Mouse (Mus musculus): ENCODE data around the gene Erlin1. TPM values are rescaled to one million over a fixed set of nuclear protein-coding genes. Genes with fewer than 3 reads are reported as not detected.
A peak's percentile ranks its signal among the peaks of the same experiment; 100 is the strongest.

Gene Erlin1
- total and polyA plus RNA-seq, 3 experiments, result 9.7 to 26.6 (median 22.7) TPM

- dilution Hi-C loops (cut with MboI; ENCODE audit: extremely low pct_ligation_motif_present, extremely low pct_unique_long_range_greater_than_20kb, low sequenced_read_pairs), result no loop called here
- H3K36me3 ChIP-seq (replicated peaks in 1 of 2; ENCODE audit: control insufficient read depth in 1 of 2, insufficient read depth in 1 of 2, low read length in 1 of 2), result peaks cover 8 to 44% of the 10 kb centered on the region in 2 experiments
- peaks cover 6 to 35% of the 10 kb centered on the region in 2 experiments for H3K4me1 ChIP-seq (ENCODE audit: control insufficient read depth in 1 of 2, insufficient read depth in 2 of 2)
- H3K27me3 ChIP-seq (replicated peaks), result no peaks in the 10 kb centered on the region
- H3K4me3 ChIP-seq (replicated peaks in 1 of 3; ENCODE audit: low read depth in 2 of 3, low read length in 2 of 3, poor library complexity in 1 of 3), result peak within 1 kb of the TSS; percentile 95 to 100 (median 97)
- in situ Hi-C loops (cut with MboI; ENCODE audit: low pct_ligation_motif_present, low pct_unique_long_range_greater_than_20kb, low sequenced_read_pairs), result no loop called here
- H3K4me2 ChIP-seq (ENCODE audit: insufficient read depth, low read depth, poor library complexity, severe bottlenecking), result peak within 1 kb of the TSS; percentile 83
- H3K9me3 ChIP-seq (replicated peaks; ENCODE audit: low read length), result no peaks in the 10 kb centered on the region
- H3K79me2 ChIP-seq (replicated peaks; ENCODE audit: control insufficient read depth, extremely low read depth, insufficient read depth, poor library complexity, severe bottlenecking), result peaks cover 33% of the 10 kb centered on the region
- DNase-seq (ENCODE audit: extremely low read depth), result peak; percentile 95
- H3K27ac ChIP-seq (ENCODE audit: insufficient read depth, low read depth), result no peak within 1 kb of the TSS
- TF ChIP-seq MAFK (IDR thresholded peaks at IDR 0.05; ENCODE audit: insufficient replicate concordance, low read length) (no peak), MEF2A (IDR thresholded peaks at IDR 0.05; ENCODE audit: borderline replicate concordance, low read depth, low read length) (peak; percentile 42; the same call in 1 of the 2 replicates), TCF12 (IDR thresholded peaks at IDR 0.05; ENCODE audit: low read depth, low read length) (peak; percentile 89), USF1 (IDR thresholded peaks at IDR 0.05; ENCODE audit: low read depth, low read length) (no peak), KAT2A (IDR thresholded peaks at IDR 0.05; ENCODE audit: insufficient replicate concordance, low read length) (peak; percentile 70; the same call in 1 of the 2 replicates), RCOR1 (conservative IDR thresholded peaks at IDR 0.05; ENCODE audit: low read depth, low read length) (no peak), SMC3 (IDR thresholded peaks at IDR 0.05; ENCODE audit: low read depth, low read length) (no peak), BHLHE40 (IDR thresholded peaks at IDR 0.05; ENCODE audit: low read depth, low read length) (no peak), CHD2 (IDR thresholded peaks at IDR 0.05; ENCODE audit: low read length) (peak; percentile 99), CHD1 (IDR thresholded peaks at IDR 0.05; ENCODE audit: low read depth, low read length) (0 out of 2 replicates have a peak, but pooled peaks have one; percentile 5), ZNF384 (IDR thresholded peaks at IDR 0.05; ENCODE audit: low read depth, low read length) (no peak), MAX (IDR thresholded peaks at IDR 0.05; ENCODE audit: low read length) (peak; percentile 42; the same call in 1 of the 2 replicates), UBTF (IDR thresholded peaks at IDR 0.05; ENCODE audit: low read depth, low read length) (no peak), ZC3H11A (IDR thresholded peaks at IDR 0.05; ENCODE audit: low read depth, low read length) (no peak), MAZ (IDR thresholded peaks at IDR 0.05; ENCODE audit: low read depth, low read length) (no peak), ZKSCAN1 (IDR thresholded peaks at IDR 0.05; ENCODE audit: borderline replicate concordance, low read depth, low read length) (no peak), TBP (conservative IDR thresholded peaks at IDR 0.05; ENCODE audit: low read depth, low read length) (peak; percentile 66), ETS1 (conservative IDR thresholded peaks at IDR 0.05; ENCODE audit: low read depth, low read length) (no peak), IRF4 (IDR thresholded peaks at IDR 0.05; ENCODE audit: low read depth, low read length) (peak; percentile 45; the same call in 1 of the 2 replicates), USF2 (conservative IDR thresholded peaks at IDR 0.05; ENCODE audit: low read depth, low read length) (no peak), MXI1 (IDR thresholded peaks at IDR 0.05; ENCODE audit: low read depth, low read length) (peak; percentile 87; the same call in 1 of the 2 replicates), GABPA (IDR thresholded peaks at IDR 0.05; ENCODE audit: insufficient replicate concordance, low read depth, low read length) (no peak), EP300 (IDR thresholded peaks at IDR 0.05; ENCODE audit: low read length) (no peak), HCFC1 (IDR thresholded peaks at IDR 0.05; ENCODE audit: low read depth, low read length) (peak; percentile 84), ZMIZ1 (IDR thresholded peaks at IDR 0.05; ENCODE audit: low read depth, low read length) (peak; percentile 94), MYC (IDR thresholded peaks at IDR 0.05; ENCODE audit: low read depth, low read length) (no peak), ELF1 (IDR thresholded peaks at IDR 0.05; ENCODE audit: low read depth, low read length) (peak; percentile 93), PAX5 (IDR thresholded peaks at IDR 0.05; ENCODE audit: low read length) (no peak), E2F4 (IDR thresholded peaks at IDR 0.05; ENCODE audit: insufficient replicate concordance, low read depth, low read length) (no peak), POLR2AphosphoS2 (IDR thresholded peaks at IDR 0.05; ENCODE audit: low read depth, low read length) (peak; percentile 89), NELFE (IDR thresholded peaks at IDR 0.05; ENCODE audit: low read depth, low read length) (peak; percentile 91), SIN3A (IDR thresholded peaks at IDR 0.05; ENCODE audit: low read length) (peak; percentile 91), JUND (conservative IDR thresholded peaks at IDR 0.05; ENCODE audit: low read depth, low read length) (no peak), NRF1 (IDR thresholded peaks at IDR 0.05; ENCODE audit: low read depth, low read length) (no peak), JUN (IDR thresholded peaks at IDR 0.05; ENCODE audit: insufficient read depth, low read depth, low read length) (no peak), POLR2A (IDR thresholded peaks at IDR 0.05; ENCODE audit: low read depth, low read length) (peak; percentile 96)
- peak within 1 kb of the TSS; percentile 97 for H3K9ac ChIP-seq (ENCODE audit: insufficient read depth, low read depth)
Observed at GRCm38 (mm10) chr19:44106831-44107660, 37.5 kb upstream of the Erlin1 start, which contains the start of gene Chuk. Chuk (minus strand) TSS chr19:44107480.
